Mouse (Mus musculus): Measurements from ENCODE around the gene Tbcd. TPM values are rescaled to one million over a fixed set of nuclear protein-coding genes. Genes with fewer than 3 reads are reported as not detected.

The Tbcd gene
- polyA plus RNA-seq, 1 experiment from 2014 or later: 54.2 TPM

GRCm38 (mm10) chr11:121437236-121437635 is 14.5 kb upstream of the Tbcd start:
- no peak overlapping the region for H3K27ac ChIP-seq (replicated peaks)
- no peaks in the 10 kb centered on the region for H3K9me3 ChIP-seq (replicated peaks)
- 76% methylated on average over 5 of the region's 5 CpGs for WGBS
- H3K36me3 ChIP-seq: no peaks in the 10 kb centered on the region
- H3K4me1 ChIP-seq: peaks cover 32% of the 10 kb centered on the region
- peaks cover 8% of the 10 kb centered on the region; the same call in 1 of the 2 replicates for H3K27me3 ChIP-seq (ENCODE audit: low read depth, poor library complexity, severe bottlenecking)
- no peak overlapping the region for H3K4me3 ChIP-seq
- DNase-seq (ENCODE audit: low spot score): no peak

DNA sequence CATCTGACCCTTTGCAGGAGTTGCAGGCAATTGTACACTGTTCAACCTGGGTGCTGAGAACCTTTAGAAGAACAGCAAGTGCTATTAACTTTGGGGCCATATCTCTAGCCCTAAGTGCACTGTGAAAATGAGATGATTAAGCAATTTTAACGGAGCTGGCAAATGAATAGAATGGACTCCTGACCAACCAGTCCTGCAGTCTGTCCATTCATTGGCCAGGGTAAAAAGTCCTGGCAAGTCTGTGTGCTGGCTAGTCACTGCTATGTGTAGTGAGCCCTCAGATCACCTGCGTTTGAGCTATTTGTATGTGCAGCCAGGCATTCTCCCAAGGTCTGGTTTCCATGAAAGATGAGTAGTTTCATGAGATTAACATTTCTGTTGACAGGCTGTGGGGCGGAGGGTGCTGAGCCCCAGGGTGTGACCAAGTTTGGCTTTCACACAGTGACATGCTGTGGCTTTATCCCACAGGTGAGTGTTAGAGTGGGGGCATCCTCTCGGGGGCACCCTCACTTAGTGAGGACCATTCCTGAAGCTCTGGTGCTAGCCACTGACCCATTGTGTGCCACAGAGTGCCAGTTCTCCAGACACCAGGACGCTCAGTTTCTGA is 12.0 kb upstream of the Tbcd start:
- H3K9me3 ChIP-seq (replicated peaks): no peaks in the 10 kb centered on the region
- H3K27ac ChIP-seq (replicated peaks): 0 out of 2 replicates have a peak overlapping the region, but pooled peaks have one; percentile 52
- H3K27me3 ChIP-seq (ENCODE audit: low read depth, poor library complexity, severe bottlenecking): peaks cover 8% of the 10 kb centered on the region; the same call in 1 of the 2 replicates
- WGBS: 71% methylated on average over 5 of the region's 5 CpGs
- peak overlapping the region; percentile 16; the same call in 1 of the 2 replicates for H3K4me3 ChIP-seq
- peaks cover 22% of the 10 kb centered on the region for H3K4me1 ChIP-seq
- H3K36me3 ChIP-seq: no peaks in the 10 kb centered on the region
- DNase-seq (ENCODE audit: low spot score): no peak

DNA sequence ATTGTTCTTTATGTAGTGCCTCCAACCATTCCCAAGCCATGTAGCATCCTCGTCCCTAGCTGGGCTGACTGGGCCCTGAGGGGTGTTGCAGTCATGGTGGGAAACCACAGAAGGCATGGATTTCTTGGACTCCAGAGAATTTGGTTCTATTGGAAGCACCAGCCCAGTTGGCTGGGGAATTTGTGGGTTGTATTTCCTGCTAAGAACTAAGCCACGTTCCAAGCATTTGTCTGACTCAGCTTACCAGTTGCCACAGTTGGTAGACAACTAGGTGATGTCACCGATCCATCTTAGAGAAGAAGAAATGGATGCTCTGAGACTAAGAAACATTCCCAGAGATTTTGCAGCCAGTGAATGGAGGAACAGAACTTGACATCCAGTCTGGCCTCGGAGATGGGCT is 10.1 kb upstream of the Tbcd start:
- H3K4me1 ChIP-seq: peaks cover 13% of the 10 kb centered on the region
- H3K4me3 ChIP-seq: no peak overlapping the region
- H3K27ac ChIP-seq (replicated peaks): no peak overlapping the region
- DNase-seq (ENCODE audit: low spot score): no peak
- H3K36me3 ChIP-seq: no peaks in the 10 kb centered on the region
- WGBS: 86% methylated on average over 4 of the region's 4 CpGs
- H3K27me3 ChIP-seq (ENCODE audit: low read depth, poor library complexity, severe bottlenecking): no peaks in the 10 kb centered on the region
- no peaks in the 10 kb centered on the region for H3K9me3 ChIP-seq (replicated peaks)

- 73% methylated on average over 2 of the region's 2 CpGs for WGBS
- H3K36me3 ChIP-seq: no peaks in the 10 kb centered on the region
- H3K4me3 ChIP-seq: no peak overlapping the region
- H3K27ac ChIP-seq (replicated peaks): no peak overlapping the region
- DNase-seq (ENCODE audit: low spot score): no peak
- H3K27me3 ChIP-seq (ENCODE audit: low read depth, poor library complexity, severe bottlenecking): no peaks in the 10 kb centered on the region
- H3K4me1 ChIP-seq: peaks cover 13% of the 10 kb centered on the region
- H3K9me3 ChIP-seq (replicated peaks): no peaks in the 10 kb centered on the region
Measured at GRCm38 (mm10) chr11:121442076-121442475, 9.7 kb upstream of the Tbcd start.

DNA sequence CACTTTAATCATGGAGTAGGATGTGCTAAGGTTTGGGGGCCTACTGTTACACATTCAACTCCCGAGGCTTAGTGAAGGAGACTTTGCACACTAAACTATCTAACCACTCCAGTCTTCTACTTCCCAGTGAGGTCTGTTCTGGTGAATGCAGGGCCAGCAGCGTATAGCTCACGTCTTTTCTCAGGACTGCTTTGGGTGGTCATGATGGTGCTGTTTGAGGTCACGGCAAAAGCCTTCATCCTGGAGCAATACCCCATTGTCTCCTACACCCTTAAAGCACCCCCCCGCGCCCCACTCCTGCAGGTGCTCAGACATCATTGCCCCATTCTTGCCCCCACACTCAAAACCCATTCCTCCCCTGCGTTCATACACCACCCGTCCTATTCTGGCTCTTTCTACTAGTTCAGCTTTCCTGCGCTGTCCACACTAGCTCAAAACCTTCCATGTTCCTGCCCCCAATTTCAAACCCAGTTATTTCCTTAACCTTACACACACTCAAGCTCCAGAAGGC is 478 bp upstream of the Tbcd start:
- DNase-seq (ENCODE audit: low spot score): no peak

DNA sequence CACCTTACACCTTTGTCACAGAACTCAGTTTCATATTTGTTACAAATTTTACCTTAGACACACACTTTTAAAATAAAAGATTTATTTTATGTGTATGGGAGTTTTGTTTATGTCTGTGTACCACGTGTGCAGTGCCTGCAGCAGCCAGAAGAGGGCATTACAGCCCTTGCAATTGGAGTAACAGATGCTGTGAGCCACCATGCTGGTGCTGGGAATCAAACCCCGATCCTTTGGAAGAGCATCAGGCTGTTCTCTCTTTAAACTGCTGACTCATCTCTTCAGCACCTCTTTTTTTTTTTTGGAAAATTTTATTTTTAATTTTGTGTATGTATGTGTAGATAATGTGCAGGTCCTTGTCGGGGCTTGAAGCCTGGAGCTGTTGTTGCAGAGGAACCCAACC is 6.1 kb downstream of the Tbcd start:
- H3K36me3 ChIP-seq: peaks cover 81% of the 10 kb centered on the region
- no peak overlapping the region for H3K4me3 ChIP-seq
- H3K27ac ChIP-seq (replicated peaks): no peak overlapping the region
- peaks cover 6% of the 10 kb centered on the region; the same call in 1 of the 2 replicates for H3K4me1 ChIP-seq
- DNase-seq (ENCODE audit: low spot score): no peak
- WGBS: 91% methylated on average over 3 of the region's 3 CpGs
- no peaks in the 10 kb centered on the region for H3K9me3 ChIP-seq (replicated peaks)
- no peaks in the 10 kb centered on the region for H3K27me3 ChIP-seq (ENCODE audit: low read depth, poor library complexity, severe bottlenecking)

More for the DNA sequence above, 478 bp upstream of the Tbcd start:
- Histone ChIP-seq H3K9me3 (replicated peaks) (no peaks in the 10 kb centered on the region), H3K27ac (replicated peaks) (peak overlapping the region; percentile 85), H3K4me3 (peak overlapping the region; percentile 94), H3K4me1 (peaks cover 21% of the 10 kb centered on the region), H3K36me3 (peaks cover 16% of the 10 kb centered on the region), H3K27me3 (ENCODE audit: low read depth, poor library complexity, severe bottlenecking) (peaks cover 12% of the 10 kb centered on the region)
- 24% methylated on average over 9 of the region's 9 CpGs for WGBS

GRCm38 (mm10) chr11:121467408-121467807 is 15.7 kb downstream of the Tbcd start:
- H3K27ac ChIP-seq (replicated peaks): no peak overlapping the region
- H3K4me1 ChIP-seq: peaks cover 4% of the 10 kb centered on the region; the same call in 1 of the 2 replicates
- no peaks in the 10 kb centered on the region for H3K9me3 ChIP-seq (replicated peaks)
- no peak overlapping the region for H3K4me3 ChIP-seq
- no peaks in the 10 kb centered on the region for H3K27me3 ChIP-seq (ENCODE audit: low read depth, poor library complexity, severe bottlenecking)
- WGBS: 95% methylated on average over 6 of the region's 6 CpGs
- peaks cover 62% of the 10 kb centered on the region for H3K36me3 ChIP-seq
- no peak for DNase-seq (ENCODE audit: low spot score)

DNA sequence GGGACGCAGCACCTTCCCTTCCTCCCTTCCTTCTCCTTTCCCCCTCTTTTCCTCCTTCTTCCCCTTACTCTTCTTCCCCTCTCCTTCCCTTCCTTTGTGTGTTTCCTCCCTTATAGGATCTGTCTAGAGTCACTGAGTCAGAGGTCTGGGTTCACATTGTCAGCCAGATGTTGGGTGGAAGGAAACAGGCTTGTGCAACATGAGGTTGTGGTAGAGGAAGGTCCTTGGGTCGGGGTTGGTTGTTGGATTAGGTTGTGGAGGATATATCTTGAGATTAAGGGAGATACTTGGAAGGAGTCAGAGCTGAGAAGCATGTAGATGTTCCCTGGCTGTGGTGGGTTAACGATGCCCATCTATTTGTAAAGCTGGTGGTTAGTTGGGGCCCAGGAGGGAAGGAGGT is 23.1 kb downstream of the Tbcd start:
- DNase-seq (ENCODE audit: low spot score): no peak
- H3K9me3 ChIP-seq (replicated peaks): no peaks in the 10 kb centered on the region
- H3K27ac ChIP-seq (replicated peaks): no peak overlapping the region
- no peaks in the 10 kb centered on the region for H3K27me3 ChIP-seq (ENCODE audit: low read depth, poor library complexity, severe bottlenecking)
- H3K4me3 ChIP-seq: no peak overlapping the region
- H3K36me3 ChIP-seq: peaks cover 56% of the 10 kb centered on the region
- WGBS: 85% methylated on average over 3 of the region's 3 CpGs
- H3K4me1 ChIP-seq: peaks cover 4% of the 10 kb centered on the region; the same call in 1 of the 2 replicates

DNA sequence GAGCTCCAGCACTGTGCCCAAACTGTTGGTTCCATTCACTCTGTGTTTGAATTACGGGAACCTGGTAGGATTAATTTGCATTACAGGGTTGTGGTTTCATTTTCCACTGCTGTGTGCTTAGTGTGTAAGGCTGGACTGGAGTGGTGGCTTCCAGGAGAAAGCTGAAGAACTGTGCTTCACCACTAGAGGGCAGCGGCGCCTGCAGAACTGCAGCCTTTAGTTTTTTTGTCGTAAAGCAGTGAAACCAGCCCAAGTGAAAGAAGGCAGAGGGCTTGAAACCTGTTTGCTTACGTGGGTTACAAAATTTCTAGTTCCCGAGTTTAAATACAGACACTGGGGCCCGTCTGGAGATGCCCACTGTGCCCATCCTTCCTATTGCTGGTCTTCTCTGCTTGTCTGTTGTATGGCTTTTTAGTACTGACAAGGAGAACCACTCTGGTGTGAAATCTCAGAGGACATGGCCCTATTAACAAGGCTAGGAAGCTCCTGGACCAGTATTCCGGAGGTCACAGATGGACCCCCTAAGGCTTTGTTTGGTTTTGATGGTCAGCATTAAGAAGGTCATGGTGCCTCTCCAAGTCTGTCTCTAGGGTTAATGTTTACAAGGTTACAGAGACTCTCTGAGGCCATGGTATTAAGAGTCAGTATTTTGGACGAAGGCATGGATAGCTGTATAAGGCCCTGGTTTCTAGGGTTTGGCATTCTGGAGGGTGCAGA is 24.1 kb downstream of the Tbcd start:
- Histone ChIP-seq H3K27ac (replicated peaks) (no peak overlapping the region), H3K4me3 (no peak overlapping the region), H3K36me3 (peaks cover 56% of the 10 kb centered on the region), H3K9me3 (replicated peaks) (no peaks in the 10 kb centered on the region), H3K4me1 (peaks cover 4% of the 10 kb centered on the region; the same call in 1 of the 2 replicates), H3K27me3 (ENCODE audit: low read depth, poor library complexity, severe bottlenecking) (no peaks in the 10 kb centered on the region)
- WGBS: 41% methylated on average over 9 of the region's 9 CpGs
- peak; percentile 66 for DNase-seq (ENCODE audit: low spot score)

- Histone ChIP-seq H3K36me3 (peaks cover 72% of the 10 kb centered on the region), H3K4me3 (no peak overlapping the region), H3K9me3 (replicated peaks) (no peaks in the 10 kb centered on the region), H3K27me3 (ENCODE audit: low read depth, poor library complexity, severe bottlenecking) (no peaks in the 10 kb centered on the region), H3K4me1 (no peaks in the 10 kb centered on the region), H3K27ac (replicated peaks) (no peak overlapping the region)
- WGBS: 92% methylated on average over 15 of the region's 15 CpGs
- no peak for DNase-seq (ENCODE audit: low spot score)
Measured at GRCm38 (mm10) chr11:121479476-121480203, 27.9 kb downstream of the Tbcd start.

DNA sequence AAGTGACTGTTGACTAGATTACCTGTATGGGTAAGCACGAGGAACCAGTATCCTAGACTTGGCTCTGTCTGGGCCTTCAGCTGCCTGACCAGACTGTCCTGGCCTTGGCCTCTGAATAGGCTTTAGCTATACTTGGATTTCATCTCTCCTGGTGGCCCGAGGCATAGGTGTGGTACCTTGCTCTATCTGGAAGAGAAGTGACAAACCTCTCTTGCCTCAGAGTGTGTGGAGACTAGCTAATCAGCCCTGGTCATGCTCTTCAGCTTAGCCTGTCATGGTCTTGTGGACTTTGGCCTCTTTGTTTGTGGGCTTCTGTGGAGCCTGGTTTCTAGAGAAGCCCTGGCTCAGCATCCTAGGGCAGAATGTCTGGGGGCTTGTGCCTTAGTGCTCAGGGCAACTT is 29.4 kb downstream of the Tbcd start:
- Histone ChIP-seq H3K9me3 (replicated peaks) (no peaks in the 10 kb centered on the region), H3K4me3 (no peak overlapping the region), H3K27ac (replicated peaks) (no peak overlapping the region), H3K36me3 (peaks cover 65% of the 10 kb centered on the region), H3K27me3 (ENCODE audit: low read depth, poor library complexity, severe bottlenecking) (no peaks in the 10 kb centered on the region), H3K4me1 (no peaks in the 10 kb centered on the region)
- WGBS: 93% methylated on average over 2 of the region's 2 CpGs
- no peak for DNase-seq (ENCODE audit: low spot score)

- H3K4me1 ChIP-seq: no peaks in the 10 kb centered on the region
- peaks cover 28% of the 10 kb centered on the region; the same call in 1 of the 2 replicates for H3K36me3 ChIP-seq
- no peak for DNase-seq (ENCODE audit: low spot score)
- H3K27me3 ChIP-seq (ENCODE audit: low read depth, poor library complexity, severe bottlenecking): no peaks in the 10 kb centered on the region
- no peaks in the 10 kb centered on the region for H3K9me3 ChIP-seq (replicated peaks)
- H3K4me3 ChIP-seq: no peak overlapping the region
- WGBS: 92% methylated on average over 9 of the region's 9 CpGs
- H3K27ac ChIP-seq (replicated peaks): no peak overlapping the region
Measured at GRCm38 (mm10) chr11:121485882-121486281, 34.1 kb downstream of the Tbcd start.
